Mouse (Mus musculus): ENCODE measurements around the gene Nfatc2.

DNA sequence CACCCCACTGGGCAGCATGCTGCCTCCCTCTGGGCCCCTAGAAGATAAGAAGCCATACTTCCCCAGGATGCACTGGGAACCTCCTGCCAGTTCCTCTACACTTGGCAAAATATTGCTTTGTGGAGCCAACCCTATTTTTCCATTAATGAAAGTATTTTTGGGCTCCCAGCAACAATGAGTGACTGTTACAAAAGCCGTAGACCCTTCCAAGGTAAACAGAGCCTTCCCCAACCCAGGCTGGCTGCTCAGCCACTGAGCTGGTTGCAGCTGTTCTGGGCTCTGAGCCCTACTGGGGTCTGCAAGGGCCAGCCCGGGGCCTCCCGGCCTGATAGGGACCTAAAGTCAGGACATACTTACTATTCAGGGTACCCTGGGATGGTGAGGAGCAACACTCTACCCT is 9.5 kb upstream of the Nfatc2 start:
- TF ChIP-seq POLR2A (IDR thresholded peaks at IDR 0.05; ENCODE audit: low read depth, low read length) (no peak), CTCF (IDR thresholded peaks at IDR 0.05; ENCODE audit: extremely low read depth, insufficient read depth, insufficient read length, insufficient replicate concordance) (no peak)

Measured in spleen, adult 2 months (tissue).